Mouse (Mus musculus): ENCODE measurements around the gene Whrn. TPM values are rescaled to one million over a fixed set of nuclear protein-coding genes. Genes with fewer than 3 reads are reported as not detected.

Gene Whrn
- polyA plus RNA-seq (2015; fragmentation: Nextera tagmentation; extraction: Ambion mirVana) = 1.7 and 1.9 TPM in 2 replicates

- Histone ChIP-seq H3K4me1 (ENCODE audit: insufficient read depth, low read depth, low read length) (0 out of 2 replicates have a peak, but pooled peaks cover 4% of the 10 kb centered on the region), H3K27me3 (replicated peaks; ENCODE audit: insufficient read depth, low read length) (peaks cover 15% of the 10 kb centered on the region; the same call in 1 of the 2 replicates), H3K9ac (replicated peaks; ENCODE audit: low read depth) (peak within 1 kb of the TSS; percentile 41; the same call in 1 of the 2 replicates), H3K4me2 (replicated peaks; ENCODE audit: low read depth, low read length) (peak within 1 kb of the TSS; percentile 98), H3K36me3 (ENCODE audit: insufficient read depth, low read length) (no peaks in the 10 kb centered on the region), H3K4me3 (ENCODE audit: low read depth, low read length) (peak within 1 kb of the TSS; percentile 58), H3K9me3 (ENCODE audit: low read length) (no peaks in the 10 kb centered on the region), H3K27ac (ENCODE audit: low read length) (no peak within 1 kb of the TSS)
- no peak for TF ChIP-seq EP300 (IDR thresholded peaks at IDR 0.05)
- no peak for TF ChIP-seq CTCF (IDR thresholded peaks at IDR 0.05)
- WGBS = 5% methylated on average over 19 of the region's 34 CpGs
- DNase-seq (ENCODE audit: low spot score) (peak; percentile 86), ATAC-seq (peak; percentile 81)
These were observed at the start of gene Whrn for GRCm38 (mm10) chr4:63495915-63496278. Gene Whrn (minus strand): TSS chr4:63495991.

DNA sequence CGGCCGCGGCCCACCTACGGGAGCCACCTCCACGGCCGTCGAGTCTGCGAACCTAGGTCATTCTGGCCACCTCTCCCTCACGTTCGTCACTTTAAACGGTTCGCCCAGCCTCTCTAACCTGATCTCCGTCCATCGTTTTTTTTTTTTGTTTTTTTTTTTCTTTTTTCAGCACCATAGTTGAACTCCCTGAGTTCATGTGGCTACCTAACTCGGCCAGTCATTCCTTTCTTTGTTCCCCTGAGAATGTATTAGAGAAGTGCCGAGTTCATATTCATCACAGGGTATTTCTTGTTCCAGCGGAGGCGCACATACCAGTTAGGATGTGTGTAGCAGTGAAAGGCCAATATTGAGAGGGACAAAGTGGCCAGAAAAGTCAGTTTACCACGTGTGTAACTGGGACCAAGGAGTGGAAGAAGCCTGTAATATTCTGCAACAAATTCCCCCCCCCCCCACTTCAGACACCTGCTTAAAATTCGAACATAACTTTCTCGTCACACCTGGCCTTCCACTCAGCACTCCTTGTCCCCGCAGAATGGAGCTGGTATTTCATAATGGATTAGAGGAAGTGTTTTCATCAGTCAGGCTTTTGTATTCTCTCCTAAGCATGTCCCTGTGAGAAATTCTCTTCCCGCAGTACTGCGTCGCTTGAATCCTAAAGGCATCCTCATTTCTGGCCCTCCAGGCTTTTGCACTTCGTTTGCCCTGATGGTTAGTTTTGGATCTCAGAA lies 49.6 kb upstream of the Whrn start:
- Histone ChIP-seq H3K4me3 (ENCODE audit: low read depth, low read length) (peak overlapping the region; percentile 86), H3K4me2 (replicated peaks; ENCODE audit: low read depth, low read length) (peak overlapping the region; percentile 73), H3K4me1 (ENCODE audit: insufficient read depth, low read depth, low read length) (peaks cover 9% of the 10 kb centered on the region), H3K27me3 (replicated peaks; ENCODE audit: insufficient read depth, low read length) (no peaks in the 10 kb centered on the region), H3K9me3 (ENCODE audit: low read length) (no peaks in the 10 kb centered on the region), H3K9ac (replicated peaks; ENCODE audit: low read depth) (peak overlapping the region; percentile 94), H3K36me3 (ENCODE audit: insufficient read depth, low read length) (no peaks in the 10 kb centered on the region), H3K27ac (ENCODE audit: low read length) (peak overlapping the region; percentile 90)
- DNase-seq (ENCODE audit: low spot score) (peak; percentile 88), ATAC-seq (peak; percentile 30)
- 7% methylated on average over 26 of the region's 26 CpGs for WGBS
- no peak for TF ChIP-seq CTCF (IDR thresholded peaks at IDR 0.05)
- peak; percentile 86 for TF ChIP-seq EP300 (IDR thresholded peaks at IDR 0.05)

- WGBS = under 1% methylated on average over 49 of the region's 57 CpGs
- no peak for TF ChIP-seq CTCF (IDR thresholded peaks at IDR 0.05)
These were observed 48.9 kb upstream of the Whrn start, which contains the start of gene Atp6v1g1 for GRCm38 (mm10) chr4:63544494-63545230. Gene Atp6v1g1 (plus strand): TSS chr4:63544772.

DNA sequence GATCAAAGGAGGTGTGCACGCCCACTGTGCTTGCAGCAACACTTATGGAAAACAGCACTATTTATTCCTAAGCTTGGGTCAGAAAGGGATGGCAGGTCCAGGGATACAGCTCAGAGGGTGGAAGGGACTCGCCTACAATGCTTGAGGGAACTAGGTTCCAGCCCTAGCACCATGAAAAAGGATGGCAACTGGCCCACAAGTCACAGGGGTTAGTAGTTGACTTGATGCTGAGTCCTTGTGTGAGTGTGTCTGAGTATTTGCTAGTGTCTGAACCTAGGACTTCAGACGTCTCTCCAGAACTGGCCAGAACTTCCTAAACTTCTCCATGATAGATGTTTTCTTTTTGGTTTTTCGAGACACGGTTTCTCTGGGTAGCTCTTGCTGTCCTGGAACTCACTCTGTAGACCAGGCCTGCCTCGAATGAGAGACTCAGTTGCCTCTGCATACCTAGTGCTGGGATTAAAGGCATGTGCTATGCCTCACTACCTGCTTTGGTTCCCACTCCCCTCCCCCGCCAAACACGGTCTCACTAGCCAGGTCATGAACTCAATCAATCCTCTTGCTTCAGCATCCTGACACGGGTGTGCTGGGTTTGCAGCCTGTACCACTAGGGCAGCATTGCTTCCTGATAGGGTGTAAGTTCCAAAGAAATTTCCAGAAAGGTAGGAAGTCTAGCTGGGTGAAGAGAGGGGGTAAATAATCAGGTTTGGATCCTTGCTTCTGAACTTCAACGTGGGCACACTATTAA lies 48.1 kb upstream of the Whrn start:
- WGBS = 46% methylated on average over 10 of the region's 10 CpGs

More at GRCm38 (mm10) chr4:63544494-63545230, 48.9 kb upstream of the Whrn start, which contains the start of gene Atp6v1g1:
- Histone ChIP-seq H3K4me1 (ENCODE audit: insufficient read depth, low read depth, low read length) (peaks cover 9% of the 10 kb centered on the region), H3K27me3 (replicated peaks; ENCODE audit: insufficient read depth, low read length) (no peaks in the 10 kb centered on the region), H3K9me3 (ENCODE audit: low read length) (no peaks in the 10 kb centered on the region), H3K27ac (ENCODE audit: low read length) (peak within 1 kb of the TSS; percentile 90), H3K4me3 (ENCODE audit: low read depth, low read length) (peak within 1 kb of the TSS; percentile 86), H3K9ac (replicated peaks; ENCODE audit: low read depth) (peak within 1 kb of the TSS; percentile 94), H3K4me2 (replicated peaks; ENCODE audit: low read depth, low read length) (peak within 1 kb of the TSS; percentile 73), H3K36me3 (ENCODE audit: insufficient read depth, low read length) (no peaks in the 10 kb centered on the region)
- ATAC-seq (peak; percentile 94), DNase-seq (ENCODE audit: low spot score) (peak; percentile 97)

DNA sequence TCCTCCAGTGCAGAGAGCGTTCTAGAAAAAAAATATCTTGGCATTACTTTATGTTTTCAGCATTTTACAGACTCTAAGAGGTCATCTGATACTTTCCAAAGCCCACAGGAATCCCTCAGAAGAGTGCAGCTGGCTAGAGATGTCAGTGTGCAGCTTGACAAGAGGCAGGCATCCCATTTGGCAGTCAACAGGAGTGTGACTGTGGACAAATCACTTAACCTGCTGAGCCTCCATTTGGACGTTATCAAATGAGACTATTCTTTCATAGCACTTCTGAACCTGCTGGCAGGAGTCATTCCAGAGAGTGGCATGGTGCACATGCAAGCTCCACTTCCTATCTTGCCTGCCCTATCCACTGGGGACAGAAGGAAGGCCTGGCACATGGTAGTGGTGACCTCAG lies 46.4 kb upstream of the Whrn start:
- H3K9ac ChIP-seq (replicated peaks; ENCODE audit: low read depth) = no peak overlapping the region
- WGBS = 37% methylated on average over 2 of the region's 2 CpGs
- H3K27me3 ChIP-seq (replicated peaks; ENCODE audit: insufficient read depth, low read length) = no peaks in the 10 kb centered on the region
- H3K9me3 ChIP-seq (ENCODE audit: low read length) = no peaks in the 10 kb centered on the region
- H3K27ac ChIP-seq (ENCODE audit: low read length) = no peak overlapping the region
- ATAC-seq = no peak
- no peaks in the 10 kb centered on the region for H3K36me3 ChIP-seq (ENCODE audit: insufficient read depth, low read length)
- peak; percentile 12 for DNase-seq (ENCODE audit: low spot score)
- H3K4me1 ChIP-seq (ENCODE audit: insufficient read depth, low read depth, low read length) = peaks cover 9% of the 10 kb centered on the region
- H3K4me3 ChIP-seq (ENCODE audit: low read depth, low read length) = no peak overlapping the region
- no peak overlapping the region for H3K4me2 ChIP-seq (replicated peaks; ENCODE audit: low read depth, low read length)
- no peak for TF ChIP-seq CTCF (IDR thresholded peaks at IDR 0.05)
- no peak for TF ChIP-seq EP300 (IDR thresholded peaks at IDR 0.05)

More for the DNA sequence above, 48.1 kb upstream of the Whrn start:
- ATAC-seq = peak; percentile 18
- H3K36me3 ChIP-seq (ENCODE audit: insufficient read depth, low read length) = no peaks in the 10 kb centered on the region
- no peaks in the 10 kb centered on the region for H3K9me3 ChIP-seq (ENCODE audit: low read length)
- H3K4me3 ChIP-seq (ENCODE audit: low read depth, low read length) = 0 out of 2 replicates have a peak overlapping the region, but pooled peaks have one; percentile 86
- peak overlapping the region; percentile 30 for H3K4me2 ChIP-seq (replicated peaks; ENCODE audit: low read depth, low read length)
- no peak overlapping the region for H3K9ac ChIP-seq (replicated peaks; ENCODE audit: low read depth)
- no peak for DNase-seq (ENCODE audit: low spot score)
- peaks cover 9% of the 10 kb centered on the region for H3K4me1 ChIP-seq (ENCODE audit: insufficient read depth, low read depth, low read length)
- TF ChIP-seq EP300 (IDR thresholded peaks at IDR 0.05) (no peak), CTCF (IDR thresholded peaks at IDR 0.05) (peak; percentile 35)
- H3K27ac ChIP-seq (ENCODE audit: low read length) = no peak overlapping the region
- H3K27me3 ChIP-seq (replicated peaks; ENCODE audit: insufficient read depth, low read length) = no peaks in the 10 kb centered on the region

Measured in lung, postnatal 0 days (tissue).